Mouse (Mus musculus): ENCODE data around the gene Ngf.

Gene Ngf

GRCm38 (mm10) chr3:102543646-102544045 lies 73.9 kb downstream of the Ngf start:
- no peak for TF ChIP-seq GATA4 (IDR thresholded peaks at IDR 0.05; ENCODE audit: insufficient replicate concordance, low read length)

DNA sequence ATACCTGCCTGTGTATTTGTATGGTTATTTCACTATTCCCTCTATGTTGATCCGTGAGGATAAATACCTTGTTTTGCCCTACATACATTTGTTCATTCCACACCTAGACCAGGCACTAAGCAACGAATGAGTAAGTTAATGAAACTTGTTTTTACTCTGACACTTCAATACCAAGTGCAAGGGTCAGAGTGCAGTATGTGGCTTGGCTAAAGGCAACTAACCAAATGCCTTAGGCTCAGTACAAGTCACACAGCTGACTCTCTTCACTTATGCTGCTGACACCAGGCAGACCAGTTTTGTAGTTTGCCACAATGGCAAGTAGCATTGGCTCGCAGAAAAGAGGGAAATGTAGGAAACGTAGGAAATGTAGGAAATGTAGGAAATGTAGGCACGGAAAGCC lies 77.8 kb downstream of the Ngf start:
- TF ChIP-seq GATA4 (IDR thresholded peaks at IDR 0.05; ENCODE audit: insufficient replicate concordance, low read length) = no peak

GRCm38 (mm10) chr3:102553935-102554670 lies 84.4 kb downstream of the Ngf start:
- TF ChIP-seq GATA4 (IDR thresholded peaks at IDR 0.05; ENCODE audit: insufficient replicate concordance, low read length) = no peak

GRCm38 (mm10) chr3:102556108-102556507 lies 86.4 kb downstream of the Ngf start:
- no peak for TF ChIP-seq GATA4 (IDR thresholded peaks at IDR 0.05; ENCODE audit: insufficient replicate concordance, low read length)

GRCm38 (mm10) chr3:102556645-102557044 lies 86.9 kb downstream of the Ngf start:
- no peak for TF ChIP-seq GATA4 (IDR thresholded peaks at IDR 0.05; ENCODE audit: insufficient replicate concordance, low read length)
